Mouse (Mus musculus): ENCODE measurements around the gene Naip2.

DNA sequence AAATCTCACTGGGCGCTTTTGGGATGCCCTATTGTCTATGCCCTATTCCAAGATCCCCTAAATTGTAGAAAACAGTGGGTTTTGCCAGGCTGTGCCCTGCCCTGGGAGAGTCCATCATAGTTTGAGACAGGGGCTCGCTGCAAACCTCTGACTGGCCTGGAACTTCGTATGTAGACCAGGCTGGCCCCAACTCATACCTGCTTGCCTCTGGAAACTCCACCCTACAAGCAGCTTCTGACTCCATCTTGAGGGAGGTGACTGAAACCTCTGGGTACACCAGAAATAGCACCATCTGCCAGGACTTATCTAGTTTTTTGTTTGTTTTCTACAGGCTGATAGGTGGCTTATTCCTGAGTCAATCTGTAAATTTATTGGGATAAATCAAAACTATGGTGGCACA, 77.9 kb downstream of the Naip2 start:
- TF ChIP-seq EP300 (IDR thresholded peaks at IDR 0.05; ENCODE audit: low read depth) (no peak), CTCF (IDR thresholded peaks at IDR 0.05; ENCODE audit: low read depth) (no peak)
